8 mouse cellular contexts compared by ENCODE assay signal in the genomic region with DNA sequence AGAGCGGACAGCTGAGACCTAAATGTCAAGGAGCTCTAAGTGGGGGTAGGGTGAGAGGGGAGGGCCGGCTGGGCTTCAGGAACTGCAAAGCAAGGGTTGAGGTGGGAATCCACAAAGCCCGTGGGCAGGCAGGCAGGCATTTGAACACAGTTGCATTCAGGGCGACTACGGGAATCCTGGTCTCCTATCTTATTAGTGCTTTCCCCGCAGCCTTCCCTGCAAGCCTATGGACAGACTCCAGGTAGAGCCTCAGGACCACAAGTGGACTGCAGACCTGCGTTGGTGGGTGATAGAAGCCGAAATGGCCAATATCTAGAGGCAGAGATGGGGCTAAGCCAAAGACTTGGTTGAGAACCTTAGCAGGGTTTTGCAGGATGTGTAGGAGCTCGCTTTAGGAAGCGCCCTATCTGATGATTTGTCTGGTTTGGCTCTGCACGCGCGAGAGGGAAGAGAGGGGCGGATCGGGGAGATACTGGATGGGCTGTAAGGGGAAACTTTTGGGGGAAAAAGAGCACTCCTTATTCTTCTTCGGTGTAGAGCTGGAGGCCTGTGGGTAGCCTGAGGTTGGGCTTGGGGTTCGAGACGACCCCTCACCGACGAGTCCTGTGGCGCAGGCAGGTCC. TPM values are rescaled to one million over a fixed set of nuclear protein-coding genes. Genes with fewer than 3 reads are reported as not detected.
DNase-seq lines count a peak whose midpoint lies in the region; ATAC-seq and TF ChIP-seq lines count a peak whose summit lies in the region.

No protein-coding gene starts in this region.

- intact Hi-C loops in heart, postnatal 36 days (cut with DNase I) = no loop called here

- H3K27me3 ChIP-seq in ES-Bruce4 (ENCODE audit: control insufficient read depth, insufficient read depth, low read length, poor library complexity, severe bottlenecking) = no peaks in the 10 kb centered on the region
- H3K27me3 ChIP-seq in heart, embryonic 16.5 days (ENCODE audit: control insufficient read depth, insufficient read depth, low read length) = no peaks in the 10 kb centered on the region
- no peaks in the 10 kb centered on the region for H3K27me3 ChIP-seq in liver, postnatal 0 days (ENCODE audit: insufficient read depth, low read length)

- H3K9ac ChIP-seq in ES-Bruce4 (ENCODE audit: low read depth, poor library complexity, severe bottlenecking) = peak overlapping the region; percentile 56
- peak overlapping the region; percentile 87 for H3K9ac ChIP-seq in heart, embryonic 16.5 days (ENCODE audit: low read length)
- H3K9ac ChIP-seq in liver, postnatal 0 days (replicated peaks) = peak overlapping the region; percentile 81

- H3K9me3 ChIP-seq in ES-Bruce4 (replicated peaks; ENCODE audit: control insufficient read depth, insufficient read depth, low read length, poor library complexity, severe bottlenecking) = no peaks in the 10 kb centered on the region
- no peaks in the 10 kb centered on the region for H3K9me3 ChIP-seq in heart, embryonic 16.5 days (replicated peaks; ENCODE audit: control insufficient read depth, low read length)
- H3K9me3 ChIP-seq in liver, postnatal 0 days (ENCODE audit: low read length) = no peaks in the 10 kb centered on the region

- H3K36me3 ChIP-seq in ES-Bruce4 (ENCODE audit: control insufficient read depth, insufficient read depth, low read length, poor library complexity, severe bottlenecking) = peaks cover 2% of the 10 kb centered on the region; the same call in 1 of the 2 replicates
- peaks cover 11% of the 10 kb centered on the region for H3K36me3 ChIP-seq in heart, embryonic 16.5 days (ENCODE audit: control insufficient read depth, insufficient read depth)
- peaks cover 25% of the 10 kb centered on the region for H3K36me3 ChIP-seq in liver, postnatal 0 days (replicated peaks; ENCODE audit: insufficient read depth, low read length)

- H3K27ac ChIP-seq in ES-Bruce4 (ENCODE audit: insufficient read depth, low read length) = no peak overlapping the region
- H3K27ac ChIP-seq in heart, embryonic 16.5 days (ENCODE audit: low read length) = peak overlapping the region; percentile 86
- peak overlapping the region; percentile 99 for H3K27ac ChIP-seq in liver, postnatal 0 days (ENCODE audit: low read depth)

- no peak for TF ChIP-seq EP300 in ES-Bruce4 (IDR thresholded peaks at IDR 0.05; ENCODE audit: insufficient read depth, low read depth, low read length)
- no peak for TF ChIP-seq EP300 in liver, postnatal 0 days (IDR thresholded peaks at IDR 0.05; ENCODE audit: low read depth)

- peak overlapping the region; percentile 76 for H3K4me2 ChIP-seq in heart, embryonic 16.5 days (ENCODE audit: low read depth, low read length)
- H3K4me2 ChIP-seq in liver, postnatal 0 days (ENCODE audit: low read depth, low read length) = peak overlapping the region; percentile 76

- peaks cover 4% of the 10 kb centered on the region for H3K4me1 ChIP-seq in ES-Bruce4 (ENCODE audit: control insufficient read depth, insufficient read depth, low read length)
- H3K4me1 ChIP-seq in heart, embryonic 16.5 days (ENCODE audit: control insufficient read depth, insufficient read depth, low read length) = peaks cover 29% of the 10 kb centered on the region
- peaks cover 77% of the 10 kb centered on the region for H3K4me1 ChIP-seq in liver, postnatal 0 days (ENCODE audit: insufficient read depth)

- no peak for TF ChIP-seq POLR2A in ES-Bruce4 (IDR thresholded peaks at IDR 0.05; ENCODE audit: insufficient read depth, low read length)

- WGBS in heart, embryonic 16.5 days = 33% methylated on average over 21 of the region's 21 CpGs
- WGBS in liver, postnatal 0 days (ENCODE audit: insufficient replicate concordance) = 22% methylated on average over 21 of the region's 21 CpGs

- peak; percentile 91 for DNase-seq in heart, adult 11 months
- DNase-seq in heart, postnatal 36 days = no peak
- peak; percentile 57 for DNase-seq in liver, postnatal 0 days
- no peak for DNase-seq in Muller cell, postnatal 12 days (ENCODE audit: inconsistent ontology term)
- no peak for DNase-seq in gastrocnemius, adult 18-20 months (ENCODE audit: low spot score)

- H3K4me3 ChIP-seq in ES-Bruce4 (ENCODE audit: low read depth, low read length) = peak overlapping the region; percentile 45
- H3K4me3 ChIP-seq in heart, embryonic 16.5 days (ENCODE audit: low read length) = peak overlapping the region; percentile 64
- peak overlapping the region; percentile 59 for H3K4me3 ChIP-seq in liver, postnatal 0 days (ENCODE audit: low read depth, low read length)

- no peak for ATAC-seq in heart, embryonic 16.5 days (replicated peaks; ENCODE audit: extremely low read depth, insufficient read depth, low FRiP score)
- no peak for ATAC-seq in liver, postnatal 0 days
- ATAC-seq in CD4-positive, CD25-positive, alpha-beta regulatory T cell, adult 4 months = no peak

- no peak for TF ChIP-seq CTCF in ES-Bruce4 (IDR thresholded peaks at IDR 0.05; ENCODE audit: low read depth, low read length)
- TF ChIP-seq CTCF in liver, postnatal 0 days (IDR thresholded peaks at IDR 0.05; ENCODE audit: low read depth) = no peak

RNA-seq across cellular contexts. Expression of a gene that starts 1.8 kb away (rescaled TPM):
- 100 to 1,000 TPM; 192 to 202 TPM for total RNA-seq in heart, postnatal 36 days (2021)
- 84.8 and 86.7 TPM in 2 replicates for polyA plus RNA-seq in ES-Bruce4 (2011; ENCODE audit: insufficient read depth, insufficient read length, low read depth, missing spikeins)
- 340 and 355 TPM in 2 replicates for polyA plus RNA-seq in heart, embryonic 16.5 days (2015; fragmentation: Nextera tagmentation; extraction: Ambion mirVana)
- polyA plus RNA-seq in liver, postnatal 0 days (2015; fragmentation: Nextera tagmentation; extraction: Ambion mirVana) = 145 and 151 TPM in 2 replicates
- 10 to 100 TPM; 76.9 to 95.0 TPM for polyA plus RNA-seq in CD4-positive, CD25-positive, alpha-beta regulatory T cell, adult 4 months (2017; shearing (Covaris generic))
- total RNA-seq in gastrocnemius, adult 18-20 months (2021) = 100 to 1,000 TPM; 123 to 154 TPM

RNA-seq across cellular contexts. Expression of a gene that starts 1.8 kb away (rescaled TPM):
- total RNA-seq in heart, postnatal 36 days (2021) = 1 to 10 TPM in 1 of 2 experiments, under 1 TPM in 1; 0.76 to 1.6 TPM
- 1.8 and 2.7 TPM in 2 replicates for polyA plus RNA-seq in ES-Bruce4 (2011; ENCODE audit: insufficient read depth, insufficient read length, low read depth, missing spikeins)
- polyA plus RNA-seq in heart, embryonic 16.5 days (2015; fragmentation: Nextera tagmentation; extraction: Ambion mirVana) = 8.1 and 9.4 TPM in 2 replicates
- 16.1 and 17.5 TPM in 2 replicates for polyA plus RNA-seq in liver, postnatal 0 days (2015; fragmentation: Nextera tagmentation; extraction: Ambion mirVana)
- polyA plus RNA-seq in CD4-positive, CD25-positive, alpha-beta regulatory T cell, adult 4 months (2017; shearing (Covaris generic)) = 1 to 10 TPM; 3.4 to 5.0 TPM
- total RNA-seq in gastrocnemius, adult 18-20 months (2021) = under 1 TPM; 0.23 to 0.26 TPM

RNA-seq across cellular contexts. Expression of a gene that starts 1.8 kb away (rescaled TPM):
- 10 to 100 TPM; 28.3 to 34.2 TPM for total RNA-seq in heart, postnatal 36 days (2021)
- 29.5 and 30.0 TPM in 2 replicates for polyA plus RNA-seq in ES-Bruce4 (2011; ENCODE audit: insufficient read depth, insufficient read length, low read depth, missing spikeins)
- polyA plus RNA-seq in heart, embryonic 16.5 days (2015; fragmentation: Nextera tagmentation; extraction: Ambion mirVana) = 44.1 and 47.8 TPM in 2 replicates
- 34.6 TPM in 2 replicates for polyA plus RNA-seq in liver, postnatal 0 days (2015; fragmentation: Nextera tagmentation; extraction: Ambion mirVana)
- 10 to 100 TPM; 58.4 to 70.3 TPM for polyA plus RNA-seq in CD4-positive, CD25-positive, alpha-beta regulatory T cell, adult 4 months (2017; shearing (Covaris generic))
- 10 to 100 TPM in 1 of 2 experiments, 1 to 10 TPM in 1; 8.7 to 10.0 TPM for total RNA-seq in gastrocnemius, adult 18-20 months (2021)

RNA-seq across cellular contexts. Expression of a gene that starts 13.6 kb away (rescaled TPM):
- total RNA-seq in heart, postnatal 36 days (2021) = 100 to 1,000 TPM; 702 to 740 TPM
- 212 and 236 TPM in 2 replicates for polyA plus RNA-seq in ES-Bruce4 (2011; ENCODE audit: insufficient read depth, insufficient read length, low read depth, missing spikeins)
- polyA plus RNA-seq in heart, embryonic 16.5 days (2015; fragmentation: Nextera tagmentation; extraction: Ambion mirVana) = 604 and 609 TPM in 2 replicates
- 642 and 691 TPM in 2 replicates for polyA plus RNA-seq in liver, postnatal 0 days (2015; fragmentation: Nextera tagmentation; extraction: Ambion mirVana)
- polyA plus RNA-seq in CD4-positive, CD25-positive, alpha-beta regulatory T cell, adult 4 months (2017; shearing (Covaris generic)) = 100 to 1,000 TPM; 433 to 535 TPM
- 100 to 1,000 TPM; 481 to 494 TPM for total RNA-seq in gastrocnemius, adult 18-20 months (2021)

RNA-seq across cellular contexts. Expression of a gene that starts 39.5 kb away (rescaled TPM):
- 10 to 100 TPM; 25.6 to 25.8 TPM for total RNA-seq in heart, postnatal 36 days (2021)
- polyA plus RNA-seq in ES-Bruce4 (2011; ENCODE audit: insufficient read depth, insufficient read length, low read depth, missing spikeins) = 1.1 and 1.9 TPM in 2 replicates
- 13.6 and 15.7 TPM in 2 replicates for polyA plus RNA-seq in heart, embryonic 16.5 days (2015; fragmentation: Nextera tagmentation; extraction: Ambion mirVana)
- 42.0 and 44.9 TPM in 2 replicates for polyA plus RNA-seq in liver, postnatal 0 days (2015; fragmentation: Nextera tagmentation; extraction: Ambion mirVana)
- 10 to 100 TPM; 10.7 to 12.5 TPM for polyA plus RNA-seq in CD4-positive, CD25-positive, alpha-beta regulatory T cell, adult 4 months (2017; shearing (Covaris generic))
- 10 to 100 TPM; 11.6 to 12.4 TPM for total RNA-seq in gastrocnemius, adult 18-20 months (2021)

Comparison
In these comparisons a context has a peak if more than half of its experiments do, and no peak if none do; other contexts are left out.
1. DNase-seq: peak in heart, adult 11 months (single experiment) and liver, postnatal 0 days (single experiment); none in heart, postnatal 36 days (0 of 2), Muller cell, postnatal 12 days (single experiment) and gastrocnemius, adult 18-20 months (single experiment).
2. Peak in every context shown above with its lines, with median percentiles within 50 percentile points of each other: H3K4me3 ChIP-seq and H3K9ac ChIP-seq.